Mouse (Mus musculus) G1E-ER4 (cell line): ENCODE measurements around the gene Zdhhc7. TPM values are rescaled to one million over a fixed set of nuclear protein-coding genes. Genes with fewer than 3 reads are reported as not detected.

Experiments
- GATA1 ChIP-seq: IDR thresholded peaks from one replicate; pipeline ENCODE4 v1.8.0; 2012; ENCODE audit warnings: low read length, inconsistent platforms
- polyA plus RNA-seq: library from polyadenylated mRNA; stranded (reverse); fragments of >175 nt; gene quantifications from 2 replicates; pipeline ENCODE4 v1.2.3, GENCODE M21; 2012

Gene Zdhhc7
- polyA plus RNA-seq, 1 experiment = 31.5 TPM

- no peak for TF ChIP-seq GATA1
Measured at GRCm38 (mm10) chr8:120057078-120057477, 44.2 kb downstream of the Zdhhc7 start.

GRCm38 (mm10) chr8:120054833-120055232 lies 46.4 kb downstream of the Zdhhc7 start:
- TF ChIP-seq GATA1 = no peak

- TF ChIP-seq GATA1 = no peak
Measured at GRCm38 (mm10) chr8:120052318-120052717, 49.0 kb downstream of the Zdhhc7 start.

GRCm38 (mm10) chr8:120051908-120052307 lies 49.4 kb downstream of the Zdhhc7 start:
- no peak for TF ChIP-seq GATA1

GRCm38 (mm10) chr8:120051006-120051405 lies 50.3 kb downstream of the Zdhhc7 start:
- no peak for TF ChIP-seq GATA1

GRCm38 (mm10) chr8:120050376-120050775 lies 50.9 kb downstream of the Zdhhc7 start:
- TF ChIP-seq GATA1 = no peak

GRCm38 (mm10) chr8:120049949-120050348 lies 51.3 kb downstream of the Zdhhc7 start:
- TF ChIP-seq GATA1 = no peak

- no peak for TF ChIP-seq GATA1
Measured at GRCm38 (mm10) chr8:120046258-120047020, 54.8 kb downstream of the Zdhhc7 start.

- no peak for TF ChIP-seq GATA1
Measured at GRCm38 (mm10) chr8:120045471-120045870, 55.8 kb downstream of the Zdhhc7 start.

- TF ChIP-seq GATA1 = no peak
Measured at GRCm38 (mm10) chr8:120044907-120045306, 56.4 kb downstream of the Zdhhc7 start.

- TF ChIP-seq GATA1 = no peak
Measured at GRCm38 (mm10) chr8:120042542-120043312, 58.6 kb downstream of the Zdhhc7 start.

- no peak for TF ChIP-seq GATA1
Measured at GRCm38 (mm10) chr8:120040861-120041260, 60.4 kb downstream of the Zdhhc7 start.

GRCm38 (mm10) chr8:120039313-120039919 lies 61.9 kb downstream of the Zdhhc7 start:
- TF ChIP-seq GATA1 = no peak

GRCm38 (mm10) chr8:120038741-120039140 lies 62.5 kb downstream of the Zdhhc7 start:
- no peak for TF ChIP-seq GATA1

- TF ChIP-seq GATA1 = no peak
Measured at GRCm38 (mm10) chr8:120037611-120038010, 63.7 kb downstream of the Zdhhc7 start.

- TF ChIP-seq GATA1 = no peak
Measured at GRCm38 (mm10) chr8:120037199-120037598, 64.1 kb downstream of the Zdhhc7 start.
